Mouse (Mus musculus) gastrocnemius, postnatal 4 days (tissue): Measurements from ENCODE around the gene Ak4. TPM values are rescaled to one million over a fixed set of nuclear protein-coding genes. Genes with fewer than 3 reads are reported as not detected.
"Not testable (repeated sequence)": the region's sequence is repeated elsewhere in the genome, so short reads cannot be mapped to it uniquely, and the experiment has no call there.

Experiments
- DNase-seq, 2 experiments: peaks; one replicate each; pipeline ENCODE4 v3.0.0; 2021 to 2022; ENCODE audit warnings: low spot score in 2 of 2, mixed read lengths in 2 of 2
- long read RNA-seq, 2 experiments: library from polyadenylated mRNA; stranded (forward); transcript quantifications; one replicate each; pipeline ENCODE4 v2.0.0; 2021
- total RNA-seq, 2 experiments: library from RNA; stranded (reverse); gene quantifications; 2 replicates each; pipeline ENCODE4 v1.2.3; 2021

Ak4 gene
- total RNA-seq, result 10 to 100 TPM in 1 of 2 experiments, 1 to 10 TPM in 1; 6.2 to 10.1 TPM
- long read RNA-seq, experiment 1, full-length matches to known transcripts, result 2 of 8 reads
- long read RNA-seq, experiment 1, partial matches to known transcripts, result 3 of 8 reads
- long read RNA-seq, experiment 1, other reads (novel, unspliced or antisense), result 3 of 8 reads
- long read RNA-seq, experiment 2, partial matches to known transcripts, result 0 of 3 reads
- long read RNA-seq, experiment 2, other reads (novel, unspliced or antisense), result 3 of 3 reads

- DNase-seq, result peak; percentile 26 to 43
Measured at GRCm38 (mm10) chr4:101419151-101419910, at the start of gene Ak4. Gene Ak4, plus strand, starts transcription at chr4:101419277.

- no peak for DNase-seq
Measured at GRCm38 (mm10) chr4:101369738-101370275, 49.3 kb upstream of the Ak4 start.

DNA sequence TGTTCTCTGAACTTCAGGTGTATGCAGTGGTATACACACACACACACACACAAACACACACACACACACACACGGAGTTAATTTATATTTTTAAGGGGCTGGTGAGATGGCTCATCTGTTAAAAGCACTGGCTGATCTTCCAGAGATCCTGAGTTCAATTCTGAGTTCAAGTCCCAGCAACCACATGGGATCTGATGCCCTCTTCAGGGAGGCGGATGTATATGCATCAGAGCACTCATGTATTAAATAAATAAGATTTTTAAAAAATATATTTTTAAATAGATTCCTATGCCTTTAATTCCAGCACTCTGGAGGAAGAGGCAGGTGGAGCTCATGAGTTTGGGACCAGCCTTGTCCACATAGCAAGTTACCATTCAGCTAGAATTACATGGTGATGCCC lies 46.8 kb upstream of the Ak4 start:
- no peak for DNase-seq

DNA sequence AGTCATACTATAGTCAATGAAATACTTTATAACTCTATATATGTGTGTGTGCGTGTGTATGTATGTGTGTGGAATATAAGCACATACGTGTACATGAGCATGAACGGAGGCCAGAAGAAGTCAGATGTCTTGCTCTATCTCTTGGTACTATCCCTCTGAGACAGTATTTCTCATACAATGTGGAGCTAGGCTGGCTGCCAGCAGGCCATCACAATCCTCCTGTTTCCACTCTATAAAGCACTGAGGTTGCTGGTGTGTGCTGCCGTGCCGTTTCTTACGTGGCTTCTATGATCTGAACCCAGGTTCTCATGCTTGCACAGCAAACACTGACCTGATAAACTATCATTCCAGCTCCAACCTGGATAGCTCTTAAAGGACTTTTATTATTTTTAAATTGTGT lies 46.3 kb upstream of the Ak4 start:
- no peak for DNase-seq

DNA sequence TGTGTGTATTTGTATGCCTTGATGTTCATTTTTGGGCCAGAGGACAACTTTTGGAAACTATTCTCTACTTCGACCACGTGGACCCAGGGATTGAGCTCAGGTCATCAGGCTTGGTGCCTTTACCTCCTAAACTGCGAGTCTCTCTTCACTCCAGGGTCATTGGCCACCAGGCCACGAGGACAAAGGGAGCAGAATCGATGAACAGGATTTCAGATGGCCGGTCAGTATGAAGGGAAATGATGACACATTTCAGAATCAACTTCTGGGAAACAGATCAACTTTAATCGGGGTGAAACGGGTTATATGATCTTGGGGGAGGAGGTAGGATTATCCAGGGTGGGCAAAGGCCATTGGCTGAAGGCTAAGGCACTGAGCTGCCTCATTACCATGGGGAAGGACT lies 45.0 kb upstream of the Ak4 start:
- no peak for DNase-seq

GRCm38 (mm10) chr4:101376835-101377234 lies 42.2 kb upstream of the Ak4 start:
- no peak for DNase-seq

- no peak for DNase-seq
Measured at GRCm38 (mm10) chr4:101378241-101378640, 40.8 kb upstream of the Ak4 start.

DNA sequence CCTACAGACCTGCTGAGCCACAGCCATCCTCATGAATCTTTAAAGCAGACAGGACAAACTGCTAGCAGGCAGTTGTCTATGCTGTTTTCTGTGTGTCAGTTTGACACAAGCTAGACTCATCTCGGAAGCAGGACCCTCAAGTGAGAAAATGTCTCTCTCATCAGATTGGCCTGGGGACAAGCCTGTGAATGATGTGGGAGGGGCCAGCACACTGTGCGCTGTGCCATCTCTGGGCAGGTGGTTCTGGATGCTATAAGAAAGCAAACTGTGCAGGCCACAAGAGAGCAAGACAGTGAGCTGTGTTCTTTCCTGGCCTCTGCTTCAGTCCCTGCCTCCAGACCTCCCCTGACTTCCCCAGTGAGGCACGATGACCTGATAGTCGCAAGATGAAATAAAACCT lies 40.3 kb upstream of the Ak4 start:
- DNase-seq, result no peak

- DNase-seq, result peak in 1 of 2 experiments; percentile 31
Measured at GRCm38 (mm10) chr4:101385002-101385401, 34.1 kb upstream of the Ak4 start.

DNA sequence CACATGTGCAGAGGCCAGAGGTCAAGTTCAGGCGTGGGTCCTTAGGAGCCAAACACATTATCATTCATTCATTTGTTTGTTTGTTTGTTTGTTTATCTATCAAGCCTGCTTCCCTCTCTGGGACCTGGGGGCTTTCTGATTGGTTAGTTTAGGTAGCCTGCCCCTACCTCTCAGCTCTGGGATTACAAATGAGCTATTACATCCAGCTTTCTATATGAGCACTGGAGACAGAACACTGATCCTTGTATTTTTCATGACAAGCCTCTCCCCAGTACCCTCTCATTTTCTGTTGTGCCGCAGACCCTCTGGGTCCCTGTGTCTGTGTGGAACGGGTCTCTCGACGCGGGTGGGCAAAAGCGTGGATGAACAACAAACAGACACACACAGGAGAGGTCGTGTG lies 30.8 kb upstream of the Ak4 start:
- DNase-seq, result no peak

DNA sequence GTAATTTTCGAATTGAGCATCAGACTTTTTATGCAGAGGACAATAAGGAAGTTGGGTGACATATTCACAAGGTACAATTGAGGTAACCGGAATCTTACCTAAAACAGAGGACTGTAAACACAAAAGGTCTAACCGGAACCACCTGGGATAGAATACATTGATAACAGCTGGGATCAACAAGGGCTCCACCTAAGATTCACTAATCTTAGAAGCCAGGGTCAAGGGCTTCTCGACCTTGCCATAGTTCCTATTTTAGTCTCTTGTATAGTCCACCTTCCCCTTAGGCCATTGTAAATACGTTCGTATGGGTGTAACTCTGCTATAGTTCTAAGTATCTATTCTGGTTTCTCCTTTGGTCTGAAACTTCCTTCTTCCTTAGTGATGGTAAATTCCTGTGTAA lies 30.4 kb upstream of the Ak4 start:
- DNase-seq, result not testable (repeated sequence)

DNA sequence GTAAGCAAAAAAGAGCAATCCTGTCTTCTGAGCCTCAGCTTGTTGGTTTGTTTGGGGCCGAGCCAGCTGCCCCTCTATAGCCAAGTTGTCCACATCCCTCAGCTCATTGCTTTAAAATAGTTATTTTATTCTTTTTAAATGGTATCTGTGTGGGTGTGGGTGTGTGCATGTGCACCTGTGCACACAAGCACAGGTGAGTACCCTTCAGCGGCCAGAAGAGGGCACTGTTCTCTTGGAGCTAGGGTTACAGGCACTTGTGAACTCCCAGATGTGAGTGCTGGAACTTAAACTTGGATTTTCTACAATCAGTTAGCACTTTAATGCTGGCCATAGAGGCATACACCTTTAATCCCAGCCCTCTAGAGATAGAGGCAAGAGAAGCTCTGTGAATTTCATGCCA lies 26.8 kb upstream of the Ak4 start:
- DNase-seq, result peak in 1 of 2 experiments; percentile 15

- no peak for DNase-seq
Measured at GRCm38 (mm10) chr4:101393292-101393711, 25.8 kb upstream of the Ak4 start.

DNA sequence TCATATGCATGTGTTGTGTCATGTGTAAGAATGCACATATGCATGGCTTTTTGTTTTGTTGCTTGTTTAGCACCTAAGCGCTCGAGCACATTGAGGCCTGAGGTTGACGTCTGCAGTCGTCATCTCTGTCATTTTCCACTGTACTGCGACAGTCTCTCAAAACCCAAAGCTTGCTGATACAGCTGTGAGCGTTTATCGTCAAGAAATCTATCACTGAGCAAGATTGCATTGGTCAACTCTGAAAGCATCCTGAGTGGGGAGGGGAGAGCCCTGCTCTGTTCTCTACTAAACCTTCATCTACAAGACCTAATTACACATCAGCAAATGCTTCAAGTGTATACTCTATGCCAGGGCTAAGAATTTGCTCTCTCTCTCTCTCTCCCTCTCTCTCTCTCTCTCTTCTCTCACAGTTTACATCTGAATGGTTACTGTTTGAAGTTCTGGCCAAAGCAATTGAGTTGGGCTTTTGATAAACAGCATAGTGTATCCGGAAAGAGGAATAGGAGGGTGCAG lies 24.0 kb upstream of the Ak4 start:
- DNase-seq, result no peak

DNA sequence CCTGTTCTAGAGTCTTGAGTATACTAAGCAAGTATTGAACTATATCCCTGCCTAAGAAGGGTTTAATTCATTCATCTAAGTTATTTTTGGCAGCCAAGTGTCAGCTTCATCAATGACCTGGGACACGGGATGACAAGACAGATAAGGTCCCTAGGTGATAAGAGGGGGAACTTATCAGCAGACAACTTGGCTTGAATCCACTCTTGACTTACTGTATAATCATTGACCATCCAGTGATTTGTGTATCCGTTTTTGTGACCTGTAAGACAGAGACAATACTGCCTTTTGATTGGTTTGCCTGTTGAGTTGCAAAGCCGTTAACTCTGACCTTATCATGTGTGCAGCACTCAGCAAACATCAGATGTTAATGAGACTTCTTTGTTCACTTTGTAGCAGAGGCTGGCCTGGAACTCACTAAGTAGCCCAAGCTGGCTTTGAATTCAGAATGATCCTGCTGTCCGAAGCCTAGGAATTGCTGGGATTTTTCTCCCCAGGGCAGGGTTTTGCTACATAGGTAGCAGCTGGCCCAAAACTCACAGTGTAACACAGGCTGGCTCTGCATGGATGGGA lies 19.0 kb upstream of the Ak4 start:
- no peak for DNase-seq

DNA sequence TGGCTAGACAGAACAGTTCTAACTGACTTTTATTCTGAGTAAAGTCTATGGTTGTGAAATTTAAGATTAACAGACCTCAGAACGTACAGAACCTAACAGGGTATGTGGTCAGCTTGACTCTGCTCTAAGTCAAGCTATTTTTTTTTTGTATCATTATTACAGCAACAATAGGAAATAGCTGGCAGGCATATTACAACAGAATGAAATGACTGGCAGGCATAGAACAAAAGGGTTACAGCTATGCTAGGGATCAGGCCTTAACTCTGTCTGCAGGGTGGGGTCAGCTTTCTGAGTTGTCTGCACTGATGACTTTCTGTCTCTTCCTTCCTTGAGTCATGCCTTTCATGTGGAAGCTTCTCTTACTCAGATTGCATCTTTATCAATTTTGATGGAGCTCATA lies 17.1 kb upstream of the Ak4 start:
- no peak for DNase-seq

DNA sequence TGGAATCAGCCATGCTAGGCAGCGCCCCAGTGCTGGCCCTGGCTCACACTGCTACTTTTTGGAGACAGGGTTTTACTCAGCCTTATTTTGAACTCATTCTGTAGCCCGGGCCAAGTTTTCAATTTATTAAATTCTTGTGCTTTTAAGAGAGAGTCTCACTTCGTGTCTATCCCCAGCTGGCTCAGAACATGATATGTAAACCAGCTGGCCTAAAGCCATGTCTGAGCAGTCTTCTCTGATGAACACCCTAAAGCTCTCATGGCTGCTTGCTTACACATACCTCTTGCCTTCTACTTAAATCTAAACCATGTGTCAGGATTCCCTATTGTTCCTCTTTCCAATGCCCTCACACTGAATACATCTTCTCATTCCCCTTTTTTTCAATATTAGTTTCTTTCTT lies 14.2 kb upstream of the Ak4 start:
- DNase-seq, result peak in 1 of 2 experiments; percentile 20

- DNase-seq, result no peak
Measured at GRCm38 (mm10) chr4:101406411-101407196, 12.5 kb upstream of the Ak4 start.

DNA sequence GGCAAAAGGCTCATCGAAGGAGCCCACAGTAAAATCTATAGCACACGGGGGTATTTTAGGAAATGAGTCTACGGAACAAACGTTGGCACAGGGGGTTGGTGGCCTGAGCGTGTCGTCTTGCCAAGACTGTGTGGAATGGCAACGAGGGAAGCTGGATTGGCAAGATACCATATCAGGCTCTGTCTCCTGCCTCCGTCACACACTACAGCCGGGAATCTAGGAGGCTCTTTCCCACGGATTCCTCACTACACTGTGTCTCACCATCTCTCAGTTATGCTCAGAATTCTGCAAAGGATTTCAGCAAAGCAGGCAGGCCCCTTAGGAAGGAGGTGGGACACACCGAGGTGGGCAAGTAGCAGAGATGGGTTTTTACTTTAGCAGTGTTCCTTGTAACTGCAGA lies 2.1 kb upstream of the Ak4 start:
- no peak for DNase-seq

GRCm38 (mm10) chr4:101419911-101420880 lies 1.1 kb downstream of the Ak4 start:
- DNase-seq, result peak in 1 of 2 experiments; percentile 31
